ENCODE assay signal across 15 mouse cellular contexts in the genomic region with DNA sequence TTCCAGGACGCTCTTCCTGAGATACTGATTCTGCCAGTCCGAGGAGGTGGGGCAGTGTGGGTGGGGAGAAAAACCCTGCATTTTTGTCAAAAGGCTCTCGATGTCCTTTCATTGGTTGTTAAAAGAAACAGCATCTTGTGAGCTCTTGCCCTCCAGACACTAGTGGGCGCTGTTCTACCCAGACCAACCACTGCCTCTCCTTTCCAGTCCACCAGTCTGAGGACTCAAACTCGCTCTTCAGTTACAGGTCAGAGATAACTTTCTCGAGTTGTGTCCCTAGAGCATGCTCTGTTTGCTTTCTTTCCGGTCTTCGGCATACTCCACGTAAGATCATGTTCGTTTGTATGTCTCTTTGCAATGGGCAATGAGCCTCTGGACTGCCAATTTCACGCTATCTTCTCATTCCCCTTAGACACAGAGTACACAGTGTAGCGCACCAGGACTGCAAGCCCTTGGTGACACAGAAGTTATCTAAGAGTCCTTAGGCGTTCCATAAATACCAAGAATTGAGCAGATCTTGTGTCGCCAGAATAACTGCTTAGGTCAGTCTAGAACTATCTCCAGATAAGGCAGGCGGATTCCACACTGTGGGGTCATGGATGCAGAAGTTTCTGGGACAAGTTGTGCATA.
DNase-seq lines count a peak whose midpoint lies in the region; ATAC-seq and TF ChIP-seq lines count a peak whose summit lies in the region.
"Had no signal": no experiment of that assay in that cellular context is flagged by ENCODE, and none has a peak within 500 bp of the region (broad histone marks: within the 10 kb centered on the region; RNA-seq: fewer than 3 reads in every experiment).

No protein-coding gene starts in this region.

- no peak for ATAC-seq in liver, postnatal 0 days
- ATAC-seq in liver, embryonic 11.5 days (replicated peaks; ENCODE audit: low FRiP score) = no peak

- no peak overlapping the region for H3K27ac ChIP-seq in liver, postnatal 0 days (ENCODE audit: low read depth)
- no peak overlapping the region for H3K27ac ChIP-seq in liver, embryonic 11.5 days (ENCODE audit: low read depth, low read length)
- no peak overlapping the region for H3K27ac ChIP-seq in ES-Bruce4 (ENCODE audit: insufficient read depth, low read length)
- H3K27ac ChIP-seq: embryonic facial prominence, embryonic 15.5 days; kidney, embryonic 15.5 days; liver, embryonic 13.5 days had no signal

- peak; percentile 40 for TF ChIP-seq CTCF in liver, postnatal 0 days (IDR thresholded peaks at IDR 0.05; ENCODE audit: low read depth)
- peak; percentile 60 for TF ChIP-seq CTCF in ES-Bruce4 (IDR thresholded peaks at IDR 0.05; ENCODE audit: low read depth, low read length)

- H3K4me3 ChIP-seq in liver, postnatal 0 days (ENCODE audit: low read depth, low read length) = no peak overlapping the region
- no peak overlapping the region for H3K4me3 ChIP-seq in liver, embryonic 11.5 days (ENCODE audit: low read depth, low read length)
- H3K4me3 ChIP-seq in ES-Bruce4 (ENCODE audit: low read depth, low read length) = no peak overlapping the region
- H3K4me3 ChIP-seq: embryonic facial prominence, embryonic 15.5 days; kidney, embryonic 15.5 days; liver, embryonic 13.5 days had no signal

- H3K4me2 ChIP-seq in liver, postnatal 0 days (ENCODE audit: low read depth, low read length) = no peak overlapping the region
- H3K4me2 ChIP-seq in liver, embryonic 11.5 days = no peak overlapping the region
- H3K4me2 ChIP-seq: embryonic facial prominence, embryonic 15.5 days; kidney, embryonic 15.5 days; liver, embryonic 13.5 days had no signal

- peak; percentile 23 to 32 for DNase-seq in heart, adult 18-20 months
- no peak for DNase-seq in heart, adult 8-10 months (ENCODE audit: low spot score)
- DNase-seq in liver, postnatal 0 days = no peak
- DNase-seq in liver, embryonic 11.5 days (ENCODE audit: low spot score) = no peak
- peak; percentile 30 for DNase-seq in heart, postnatal 4 days
- DNase-seq in urinary bladder, adult 2 months (ENCODE audit: low spot score) = no peak
- DNase-seq in cerebellum, postnatal 36 days = no peak
- DNase-seq: adrenal gland, postnatal 10 days; cerebellum, adult 18-20 months; liver, embryonic 13.5 days; midbrain, embryonic 14.5 days; spleen, adult 18-20 months had no signal

- no peaks in the 10 kb centered on the region for H3K4me1 ChIP-seq in liver, postnatal 0 days (ENCODE audit: insufficient read depth)
- no peaks in the 10 kb centered on the region for H3K4me1 ChIP-seq in liver, embryonic 11.5 days (replicated peaks; ENCODE audit: control insufficient read depth, insufficient read depth, low read length)
- no peaks in the 10 kb centered on the region for H3K4me1 ChIP-seq in ES-Bruce4 (ENCODE audit: control insufficient read depth, insufficient read depth, low read length)
- H3K4me1 ChIP-seq: embryonic facial prominence, embryonic 15.5 days; liver, embryonic 13.5 days had no signal

- no peaks in the 10 kb centered on the region for H3K9me3 ChIP-seq in liver, postnatal 0 days (ENCODE audit: low read length)
- H3K9me3 ChIP-seq in liver, embryonic 11.5 days (ENCODE audit: control insufficient read depth, low read length) = no peaks in the 10 kb centered on the region
- no peaks in the 10 kb centered on the region for H3K9me3 ChIP-seq in ES-Bruce4 (replicated peaks; ENCODE audit: control insufficient read depth, insufficient read depth, low read length, poor library complexity, severe bottlenecking)
- H3K9me3 ChIP-seq: embryonic facial prominence, embryonic 15.5 days; kidney, embryonic 15.5 days; liver, embryonic 13.5 days had no signal

- 73% methylated on average over 15 of the region's 15 CpGs for WGBS in liver, postnatal 0 days (ENCODE audit: insufficient replicate concordance)
- 74% methylated on average over 15 of the region's 15 CpGs for WGBS in liver, embryonic 11.5 days

- no peak for TF ChIP-seq POLR2A in ES-Bruce4 (IDR thresholded peaks at IDR 0.05; ENCODE audit: insufficient read depth, low read length)

- H3K36me3 ChIP-seq in liver, postnatal 0 days (replicated peaks; ENCODE audit: insufficient read depth, low read length) = no peaks in the 10 kb centered on the region
- no peaks in the 10 kb centered on the region for H3K36me3 ChIP-seq in liver, embryonic 11.5 days (ENCODE audit: control insufficient read depth, insufficient read depth, low read length)
- H3K36me3 ChIP-seq in ES-Bruce4 (ENCODE audit: control insufficient read depth, insufficient read depth, low read length, poor library complexity, severe bottlenecking) = no peaks in the 10 kb centered on the region
- H3K36me3 ChIP-seq: embryonic facial prominence, embryonic 15.5 days; kidney, embryonic 15.5 days; liver, embryonic 13.5 days had no signal

- H3K27me3 ChIP-seq in liver, postnatal 0 days (ENCODE audit: insufficient read depth, low read length) = no peaks in the 10 kb centered on the region
- H3K27me3 ChIP-seq in liver, embryonic 11.5 days (replicated peaks; ENCODE audit: control insufficient read depth, insufficient read depth, low read length) = no peaks in the 10 kb centered on the region
- no peaks in the 10 kb centered on the region; the same call in 1 of the 2 replicates for H3K27me3 ChIP-seq in ES-Bruce4 (ENCODE audit: control insufficient read depth, insufficient read depth, low read length, poor library complexity, severe bottlenecking)
- H3K27me3 ChIP-seq: embryonic facial prominence, embryonic 15.5 days; kidney, embryonic 15.5 days; liver, embryonic 13.5 days had no signal

- no peak for TF ChIP-seq EP300 in liver, postnatal 0 days (IDR thresholded peaks at IDR 0.05; ENCODE audit: low read depth)
- TF ChIP-seq EP300 in ES-Bruce4 (IDR thresholded peaks at IDR 0.05; ENCODE audit: insufficient read depth, low read depth, low read length) = no peak

- no peak overlapping the region for H3K9ac ChIP-seq in liver, postnatal 0 days (replicated peaks)
- no peak overlapping the region for H3K9ac ChIP-seq in liver, embryonic 11.5 days (ENCODE audit: low read depth, low read length)
- H3K9ac ChIP-seq in ES-Bruce4 (ENCODE audit: low read depth, poor library complexity, severe bottlenecking) = no peak overlapping the region
- H3K9ac ChIP-seq: embryonic facial prominence, embryonic 15.5 days; kidney, embryonic 15.5 days; liver, embryonic 13.5 days had no signal

Comparison
In these comparisons a context has a peak if more than half of its experiments do, and no peak if none do; other contexts are left out.
1. DNase-seq: peak in heart, adult 18-20 months (2 of 2) and heart, postnatal 4 days (single experiment); none in heart, adult 8-10 months (single experiment), liver, postnatal 0 days (single experiment), liver, embryonic 11.5 days (single experiment), urinary bladder, adult 2 months (single experiment) and cerebellum, postnatal 36 days (0 of 2).